Mouse (Mus musculus) myocyte (in vitro differentiated cells): ENCODE measurements around the gene Pan3. TPM values are rescaled to one million over a fixed set of nuclear protein-coding genes. Genes with fewer than 3 reads are reported as not detected.

Source experiments
- H3K27me3 ChIP-seq: one replicate; pipeline ENCODE4 v1.6.1; 2011; ENCODE audit not compliant: control insufficient read depth, insufficient read depth, insufficient read length
- H3K36me3 ChIP-seq: one replicate; pipeline ENCODE4 v1.6.1; 2011; ENCODE audit not compliant: control insufficient read depth, insufficient read depth
- H3K4me2 ChIP-seq: one replicate; pipeline ENCODE4 v1.6.1; 2011; ENCODE audit warnings: low read depth, control low read depth
- H3K4me3 ChIP-seq: one replicate; pipeline ENCODE4 v1.5.1; 2011; ENCODE audit warnings: mild to moderate bottlenecking, control low read depth, moderate library complexity
- H3K79me2 ChIP-seq: one replicate; pipeline ENCODE4 v1.6.1; 2011; ENCODE audit not compliant: control insufficient read depth, insufficient read depth
- H3ac ChIP-seq: one replicate; pipeline ENCODE4 v1.6.1; 2011; ENCODE audit not compliant: control insufficient read depth, insufficient read length
- CEBPB ChIP-seq: IDR thresholded peaks from 2 replicates; pipeline ENCODE4 v1.6.1; 2011; ENCODE audit warnings: mild to moderate bottlenecking, moderate library complexity; ENCODE audit not compliant: poor library complexity, insufficient read depth, severe bottlenecking
- E2F4 ChIP-seq: IDR thresholded peaks from one replicate; pipeline ENCODE4 v1.6.1; 2011; ENCODE audit warnings: mild to moderate bottlenecking, control low read depth, moderate library complexity; ENCODE audit not compliant: insufficient read depth
- MAX ChIP-seq: IDR thresholded peaks from one replicate; pipeline ENCODE4 v1.6.1; 2011; ENCODE audit warnings: low read depth, mild to moderate bottlenecking, control low read depth
- MYOD1 ChIP-seq, 3 experiments: IDR thresholded peaks; one replicate each; pipeline ENCODE4 v1.6.1; 2011; ENCODE audit warnings: control low read depth in 2 of 3, low read depth in 2 of 3, mild to moderate bottlenecking in 2 of 3, moderate library complexity in 1 of 3; ENCODE audit not compliant: insufficient read length in 2 of 3, control insufficient read depth in 1 of 3
- MYOG ChIP-seq, 3 experiments: IDR thresholded peaks; one replicate each; pipeline ENCODE4 v1.6.1; 2011; ENCODE audit warnings: control low read depth in 2 of 3, low read depth in 2 of 3, mild to moderate bottlenecking in 2 of 3; ENCODE audit not compliant: insufficient read length in 2 of 3, control insufficient read depth in 1 of 3, insufficient read depth in 1 of 3
- POLR2A ChIP-seq: IDR thresholded peaks from one replicate; pipeline ENCODE4 v1.6.1; 2011; ENCODE audit warnings: low read depth, mild to moderate bottlenecking, control low read depth, moderate library complexity; ENCODE audit not compliant: insufficient read length
- POLR2AphosphoS2 ChIP-seq: IDR thresholded peaks from one replicate; pipeline ENCODE4 v1.6.1; 2011; ENCODE audit warnings: low read depth, control low read depth; ENCODE audit not compliant: insufficient read length
- REST ChIP-seq: IDR thresholded peaks from one replicate; pipeline ENCODE4 v1.6.1; 2011; ENCODE audit warnings: mild to moderate bottlenecking, control low read depth, moderate library complexity; ENCODE audit not compliant: insufficient read depth, insufficient read length
- SRF ChIP-seq: IDR thresholded peaks from one replicate; pipeline ENCODE4 v1.6.1; 2011; ENCODE audit warnings: low read depth; ENCODE audit not compliant: control insufficient read depth, insufficient read length
- TCF12 ChIP-seq: IDR thresholded peaks from one replicate; pipeline ENCODE4 v1.6.1; 2011; ENCODE audit warnings: mild to moderate bottlenecking, control low read depth; ENCODE audit not compliant: poor library complexity, insufficient read depth, severe bottlenecking
- TCF3 ChIP-seq: IDR thresholded peaks from one replicate; pipeline ENCODE4 v1.6.1; 2011; ENCODE audit warnings: low read depth, control low read depth; ENCODE audit not compliant: insufficient read length
- USF1 ChIP-seq: IDR thresholded peaks from one replicate; pipeline ENCODE4 v1.6.1; 2011; ENCODE audit warnings: low read depth, mild to moderate bottlenecking, control low read depth, moderate library complexity
- polyA plus RNA-seq: library from polyadenylated mRNA; unstranded; fragments of >200 nt; fragmentation: generic; extraction: Trizol; gene quantifications from one replicate; pipeline ENCODE4 v1.2.1, GENCODE M21; 2012; ENCODE audit warnings: missing spikeins

Gene Pan3
- polyA plus RNA-seq, 1 experiment = 10.9 TPM

DNA sequence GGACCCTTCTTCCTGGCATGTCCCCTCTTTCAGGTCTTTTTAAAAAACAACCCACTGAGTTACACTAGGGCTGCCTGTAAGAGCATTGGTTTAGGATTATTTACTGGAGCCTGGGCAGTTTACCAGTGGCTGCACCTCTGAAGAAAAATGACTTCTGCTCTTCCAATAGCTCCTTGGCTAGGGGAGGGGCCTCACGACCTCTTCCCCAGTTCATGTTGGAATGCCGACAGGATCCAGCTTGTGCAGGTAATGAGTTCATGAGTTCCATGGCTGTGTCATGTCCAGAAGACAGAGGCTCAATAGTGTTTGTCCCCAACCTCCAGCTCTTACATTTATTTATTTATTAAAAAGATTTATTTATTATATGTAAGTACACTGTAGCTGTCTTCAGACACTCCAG lies 5.8 kb downstream of the Pan3 start:
- no peak overlapping the region for H3K4me3 ChIP-seq
- no peaks in the 10 kb centered on the region for H3K27me3 ChIP-seq
- TF ChIP-seq TCF12 = no peak
- TF ChIP-seq SRF = no peak
- no peak for TF ChIP-seq POLR2AphosphoS2
- no peak for TF ChIP-seq MAX
- no peak for TF ChIP-seq TCF3
- TF ChIP-seq MYOG (IDR thresholded peaks at IDR 0.05; ENCODE audit: control insufficient read depth in 1 of 3, insufficient read depth in 1 of 3, insufficient read length in 2 of 3, low read depth in 2 of 3) = no peak
- peaks cover 97% of the 10 kb centered on the region for H3K79me2 ChIP-seq
- no peaks in the 10 kb centered on the region for H3K36me3 ChIP-seq
- no peak overlapping the region for H3K4me2 ChIP-seq
- no peak overlapping the region for H3ac ChIP-seq

GRCm38 (mm10) chr5:147436491-147436890 lies 6.5 kb downstream of the Pan3 start:
- Histone ChIP-seq H3K4me3 (no peak overlapping the region), H3K79me2 (peaks cover 100% of the 10 kb centered on the region), H3ac (no peak overlapping the region), H3K36me3 (no peaks in the 10 kb centered on the region), H3K4me2 (no peak overlapping the region), H3K27me3 (no peaks in the 10 kb centered on the region)
- TF ChIP-seq POLR2AphosphoS2 (no peak), POLR2A (no peak), MYOD1 (IDR thresholded peaks at IDR 0.05; ENCODE audit: control insufficient read depth in 1 of 3, insufficient read length in 2 of 3, low read depth in 2 of 3) (no peak), E2F4 (no peak), SRF (no peak), MAX (no peak)

DNA sequence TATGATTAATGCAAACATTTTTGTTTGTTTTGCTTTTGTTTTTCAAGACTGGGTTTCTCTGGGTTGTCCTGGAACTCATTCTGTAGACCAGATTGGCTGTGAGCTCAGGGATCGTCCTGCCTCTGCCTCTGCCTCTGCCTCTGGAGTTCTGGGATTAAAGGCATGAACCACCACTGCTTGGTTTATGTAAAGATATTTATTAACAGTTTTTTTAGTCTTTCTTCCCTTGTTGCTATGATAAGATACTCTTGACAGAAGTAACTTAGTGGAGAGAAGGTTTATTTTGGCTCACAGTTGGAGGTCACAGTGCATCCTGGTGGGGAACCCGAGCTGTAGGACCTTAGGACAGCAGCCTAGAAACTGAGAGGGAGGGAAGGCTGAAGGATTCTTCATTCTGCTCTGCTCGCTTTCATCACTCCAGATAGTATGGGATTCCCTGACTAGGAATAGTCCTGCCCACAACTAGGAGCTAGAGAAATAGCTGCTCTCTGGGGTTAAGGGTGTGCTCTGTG lies 11.1 kb downstream of the Pan3 start:
- H3K27me3 ChIP-seq = no peaks in the 10 kb centered on the region
- no peaks in the 10 kb centered on the region for H3K36me3 ChIP-seq
- H3ac ChIP-seq = no peak overlapping the region
- no peak overlapping the region for H3K4me2 ChIP-seq
- H3K79me2 ChIP-seq = peaks cover 98% of the 10 kb centered on the region
- no peak for TF ChIP-seq REST
- no peak for TF ChIP-seq USF1
- TF ChIP-seq POLR2A = no peak
- TF ChIP-seq TCF3 = no peak
- TF ChIP-seq E2F4 = no peak
- no peak for TF ChIP-seq MYOD1 (IDR thresholded peaks at IDR 0.05; ENCODE audit: control insufficient read depth in 1 of 3, insufficient read length in 2 of 3, low read depth in 2 of 3)
- TF ChIP-seq TCF12 = no peak
- no peak for TF ChIP-seq SRF
- no peak for TF ChIP-seq POLR2AphosphoS2
- H3K4me3 ChIP-seq = no peak overlapping the region

DNA sequence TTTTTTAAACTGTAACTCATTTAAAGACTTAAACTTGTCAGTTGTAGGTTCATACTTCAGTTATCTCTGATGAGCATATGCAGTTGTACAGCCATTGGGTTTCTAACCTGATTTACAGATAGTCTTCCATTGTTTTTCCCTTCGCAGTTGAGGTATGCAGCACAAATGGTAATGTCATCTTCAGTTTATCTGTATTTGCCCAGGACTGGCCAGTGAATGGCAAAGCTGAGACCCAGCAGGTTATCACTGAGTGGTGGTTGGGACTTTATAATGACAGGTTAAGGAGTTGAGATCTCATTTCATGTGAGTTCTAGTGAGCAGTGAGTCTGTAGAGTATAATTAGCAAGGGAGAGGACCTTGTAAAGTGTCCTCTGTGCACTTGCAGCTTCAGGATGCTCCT lies 12.0 kb downstream of the Pan3 start:
- H3K4me2 ChIP-seq = no peak overlapping the region
- no peak overlapping the region for H3ac ChIP-seq
- TF ChIP-seq MAX = no peak
- TF ChIP-seq REST = no peak

GRCm38 (mm10) chr5:147442741-147443140 lies 12.8 kb downstream of the Pan3 start:
- H3K4me3 ChIP-seq = no peak overlapping the region
- H3K4me2 ChIP-seq = no peak overlapping the region
- H3ac ChIP-seq = no peak overlapping the region
- peaks cover 97% of the 10 kb centered on the region for H3K79me2 ChIP-seq
- TF ChIP-seq E2F4 (no peak), USF1 (no peak), POLR2A (no peak), POLR2AphosphoS2 (no peak), TCF12 (no peak), MAX (no peak), MYOD1 (IDR thresholded peaks at IDR 0.05; ENCODE audit: control insufficient read depth in 1 of 3, insufficient read length in 2 of 3, low read depth in 2 of 3) (no peak), REST (no peak), SRF (no peak), CEBPB (no peak), TCF3 (no peak), MYOG (IDR thresholded peaks at IDR 0.05; ENCODE audit: control insufficient read depth in 1 of 3, insufficient read depth in 1 of 3, insufficient read length in 2 of 3, low read depth in 2 of 3) (no peak)
- H3K36me3 ChIP-seq = no peaks in the 10 kb centered on the region
- no peaks in the 10 kb centered on the region for H3K27me3 ChIP-seq

More for the DNA sequence above, 12.0 kb downstream of the Pan3 start:
- Histone ChIP-seq H3K4me3 (no peak overlapping the region), H3K27me3 (no peaks in the 10 kb centered on the region), H3K79me2 (peaks cover 97% of the 10 kb centered on the region), H3K36me3 (no peaks in the 10 kb centered on the region)

DNA sequence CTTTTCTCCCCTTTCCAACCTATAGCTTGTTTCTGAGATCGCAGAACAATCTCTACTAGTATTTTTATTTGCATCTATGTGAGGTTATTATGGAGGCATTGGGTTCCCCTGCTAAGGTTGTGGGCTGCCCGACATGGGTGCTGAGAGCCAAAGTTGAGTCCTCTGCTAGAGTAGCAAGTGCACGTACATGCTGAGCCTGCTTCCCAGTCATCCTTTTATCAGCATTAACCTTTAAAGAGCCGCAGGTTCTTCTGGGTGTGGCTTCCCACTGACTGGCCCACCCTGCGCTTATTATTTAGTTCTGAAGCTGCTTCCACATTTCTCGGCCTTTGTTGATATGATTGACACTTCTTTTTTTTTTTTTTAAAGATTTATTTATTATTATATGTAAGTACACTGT lies 14.3 kb downstream of the Pan3 start:
- Histone ChIP-seq H3K4me3 (no peak overlapping the region), H3ac (no peak overlapping the region), H3K4me2 (no peak overlapping the region), H3K79me2 (peaks cover 97% of the 10 kb centered on the region), H3K27me3 (no peaks in the 10 kb centered on the region), H3K36me3 (no peaks in the 10 kb centered on the region)
- TF ChIP-seq REST (no peak), POLR2AphosphoS2 (no peak), POLR2A (no peak), CEBPB (no peak), MAX (no peak), TCF3 (no peak), MYOG (IDR thresholded peaks at IDR 0.05; ENCODE audit: control insufficient read depth in 1 of 3, insufficient read depth in 1 of 3, insufficient read length in 2 of 3, low read depth in 2 of 3) (no peak)
